Mouse (Mus musculus) CH12.LX (cell line): ENCODE measurements around the gene Ap2a2. TPM values are rescaled to one million over a fixed set of nuclear protein-coding genes. Genes with fewer than 3 reads are reported as not detected.
A peak's percentile ranks its signal among the peaks of the same experiment; 100 is the strongest.
"Not testable (repeated sequence)": the region's sequence is repeated elsewhere in the genome, so short reads cannot be mapped to it uniquely, and the experiment has no call there.

Experiments
- DNase-seq: peaks from one replicate; pipeline ENCODE4 v3.0.0-alpha.2; 2013; ENCODE audit errors: extremely low read depth
- H3K27ac ChIP-seq: 2 replicates; pipeline ENCODE4 v1.5.1; 2012; ENCODE audit warnings: low read depth, mild to moderate bottlenecking, control low read depth, moderate library complexity; ENCODE audit not compliant: insufficient read depth
- H3K27me3 ChIP-seq: replicated peaks from 2 replicates; pipeline ENCODE3; 2012; ENCODE audit warnings: inconsistent platforms
- H3K36me3 ChIP-seq, 2 experiments: replicated peaks in 1 of 2; 2 replicates each; pipeline versions ENCODE3 to v1.6.1; 2012; ENCODE audit warnings: inconsistent platforms in 1 of 2, low read length in 1 of 2, mild to moderate bottlenecking in 1 of 2, mixed read lengths in 1 of 2, moderate library complexity in 1 of 2; ENCODE audit not compliant: control insufficient read depth in 1 of 2, insufficient read depth in 1 of 2
- H3K4me1 ChIP-seq, 2 experiments: 2 replicates each; pipeline ENCODE4 v1.6.1; 2012; ENCODE audit warnings: inconsistent platforms in 1 of 2, moderate library complexity in 1 of 2; ENCODE audit not compliant: insufficient read depth in 2 of 2, control insufficient read depth in 1 of 2
- H3K4me2 ChIP-seq: 2 replicates; pipeline ENCODE4 v1.6.1; 2012; ENCODE audit warnings: low read depth, mild to moderate bottlenecking, control low read depth; ENCODE audit not compliant: poor library complexity, insufficient read depth, severe bottlenecking
- H3K4me3 ChIP-seq, 3 experiments: fragments of 150-350 bp in 1 of 3; sonication (generic) in 1 of 3; replicated peaks in 1 of 3; 2 replicates each; pipeline versions ENCODE3 to v1.5.1; 2011 to 2012; ENCODE audit warnings: low read depth in 2 of 3, low read length in 2 of 3, mild to moderate bottlenecking in 2 of 3, moderate library complexity in 2 of 3, control low read depth in 1 of 3, improper control_type of control experiment in 1 of 3, inconsistent platforms in 1 of 3, mixed read lengths in 1 of 3; ENCODE audit not compliant: poor library complexity in 1 of 3
- H3K79me2 ChIP-seq: replicated peaks from 2 replicates; pipeline ENCODE4 v1.6.1; 2012; ENCODE audit warnings: mild to moderate bottlenecking, moderate library complexity; ENCODE audit not compliant: control insufficient read depth, poor library complexity, insufficient read depth, severe bottlenecking; ENCODE audit errors: extremely low read depth
- H3K9ac ChIP-seq: 2 replicates; pipeline ENCODE4 v1.6.1; 2012; ENCODE audit warnings: low read depth, mild to moderate bottlenecking, control low read depth, moderate library complexity; ENCODE audit not compliant: insufficient read depth
- H3K9me3 ChIP-seq: replicated peaks from 2 replicates; pipeline ENCODE3; 2012; ENCODE audit warnings: low read length, inconsistent platforms, mixed read lengths
- BHLHE40 ChIP-seq: IDR thresholded peaks from 2 replicates; pipeline ENCODE4 v1.6.1; 2011; ENCODE audit warnings: mild to moderate bottlenecking, low read depth, low read length, improper control_type of control experiment
- CTCF ChIP-seq, 2 experiments: IDR thresholded peaks in 1 of 2; conservative IDR thresholded peaks in 1 of 2; 2 replicates each; pipeline ENCODE4 v1.5.1; 2011 to 2012; ENCODE audit warnings: low read depth in 2 of 2, low read length in 2 of 2, improper control_type of control experiment in 1 of 2, inconsistent platforms in 1 of 2, mild to moderate bottlenecking in 1 of 2, moderate library complexity in 1 of 2
- EP300 ChIP-seq: IDR thresholded peaks from 2 replicates; pipeline ENCODE4 v1.6.1; 2011; ENCODE audit warnings: low read length, improper control_type of control experiment
- IRF4 ChIP-seq: IDR thresholded peaks from 2 replicates; pipeline ENCODE4 v1.6.1; 2014; ENCODE audit warnings: low read depth, mild to moderate bottlenecking, inconsistent platforms, low read length, improper control_type of control experiment
- JUND ChIP-seq: conservative IDR thresholded peaks from 2 replicates; pipeline ENCODE4 v1.6.1; 2011; ENCODE audit warnings: low read depth, low read length, improper control_type of control experiment
- MAX ChIP-seq: IDR thresholded peaks from 2 replicates; pipeline ENCODE4 v1.6.1; 2011; ENCODE audit warnings: low read length, improper control_type of control experiment
- MYC ChIP-seq: IDR thresholded peaks from 2 replicates; pipeline ENCODE4 v1.6.1; 2011; ENCODE audit warnings: low read depth, mild to moderate bottlenecking, improper control_type of control experiment, low read length
- NRF1 ChIP-seq: IDR thresholded peaks from 2 replicates; pipeline ENCODE4 v1.6.1; 2014; ENCODE audit warnings: low read depth, mild to moderate bottlenecking, inconsistent platforms, low read length, improper control_type of control experiment, moderate library complexity
- PAX5 ChIP-seq: IDR thresholded peaks from 2 replicates; pipeline ENCODE4 v1.6.1; 2012; ENCODE audit warnings: low read length, inconsistent platforms, mixed read lengths
- RAD21 ChIP-seq: IDR thresholded peaks from 2 replicates; pipeline ENCODE4 v1.6.1; 2011; ENCODE audit warnings: low read depth, mild to moderate bottlenecking, low read length, improper control_type of control experiment, moderate library complexity
- RCOR1 ChIP-seq: conservative IDR thresholded peaks from 2 replicates; pipeline ENCODE4 v1.6.1; 2012; ENCODE audit warnings: low read depth, mild to moderate bottlenecking, inconsistent platforms, low read length, improper control_type of control experiment
- SIN3A ChIP-seq: IDR thresholded peaks from 2 replicates; pipeline ENCODE4 v1.6.1; 2012; ENCODE audit warnings: low read length, improper control_type of control experiment, inconsistent platforms
- SMC3 ChIP-seq: IDR thresholded peaks from 2 replicates; pipeline ENCODE4 v1.6.1; 2011; ENCODE audit warnings: low read depth, low read length, improper control_type of control experiment
- USF1 ChIP-seq: IDR thresholded peaks from 2 replicates; pipeline ENCODE4 v1.6.1; 2014; ENCODE audit warnings: low read depth, mild to moderate bottlenecking, inconsistent platforms, low read length, improper control_type of control experiment
- USF2 ChIP-seq: conservative IDR thresholded peaks from 2 replicates; pipeline ENCODE4 v1.6.1; 2011; ENCODE audit warnings: low read depth, low read length, improper control_type of control experiment
- ZC3H11A ChIP-seq: IDR thresholded peaks from 2 replicates; pipeline ENCODE4 v1.6.1; 2012; ENCODE audit warnings: low read depth, mild to moderate bottlenecking, inconsistent platforms, low read length, improper control_type of control experiment
- ZMIZ1 ChIP-seq: IDR thresholded peaks from 2 replicates; pipeline ENCODE4 v1.6.1; 2012; ENCODE audit warnings: low read depth, mild to moderate bottlenecking, inconsistent platforms, low read length, improper control_type of control experiment
- dilution Hi-C: fragments of 300-500 bp; cut with MboI; formaldehyde crosslinking; loops from 2 replicates; pipeline ENCODE4 v1.14.3; 2020; ENCODE audit warnings: low sequenced_read_pairs; ENCODE audit not compliant: extremely low pct_unique_long_range_greater_than_20kb, extremely low pct_ligation_motif_present
- in situ Hi-C: fragments of 300-500 bp; cut with MboI; formaldehyde crosslinking; loops from 3 replicates; pipeline ENCODE4 v1.14.3; 2019; ENCODE audit warnings: low sequenced_read_pairs, low pct_ligation_motif_present, low pct_unique_long_range_greater_than_20kb, mixed read lengths
- polyA plus RNA-seq: library from polyadenylated mRNA; unstranded; fragments of >175 nt; gene quantifications from 2 replicates; pipeline ENCODE4 v1.2.1, GENCODE M21; 2012; ENCODE audit warnings: low read depth; ENCODE audit not compliant: insufficient read length
- total RNA-seq, 2 experiments: library from RNA; depleted of rRNA; stranded (reverse); fragments of 300-350 nt in 1 of 2; fragments of >200 nt in 1 of 2; gene quantifications; 2 replicates each; pipeline ENCODE4 v1.2.3; 2012 to 2014

The Ap2a2 gene
- total and polyA plus RNA-seq, 3 experiments, result 30.0 to 50.7 (median 43.1) TPM

DNA sequence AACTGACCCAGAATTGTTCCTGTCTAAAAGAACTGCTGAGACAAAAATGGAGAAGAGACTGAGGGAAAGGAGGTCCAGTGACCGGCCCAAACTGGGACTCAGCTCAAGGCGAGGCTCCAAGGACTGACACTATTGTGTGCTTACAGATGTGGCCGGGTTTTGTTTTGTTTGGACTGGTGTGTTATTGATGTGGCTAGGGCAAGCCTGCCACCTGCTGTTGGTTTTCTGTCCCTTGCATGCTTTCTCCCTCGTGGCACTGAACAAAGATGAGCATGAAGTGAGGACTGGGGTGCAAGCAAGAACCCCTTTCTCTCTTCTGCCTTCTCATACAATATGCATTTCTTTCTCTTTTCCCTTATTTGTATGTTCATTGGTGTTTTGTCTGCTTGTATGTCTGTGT, 104.2 kb downstream of the Ap2a2 start (continued):
- TF ChIP-seq USF1 (no peak), MYC (peak; percentile 79; the same call in 1 of the 2 replicates), PAX5 (no peak), ZMIZ1 (no peak)

DNA sequence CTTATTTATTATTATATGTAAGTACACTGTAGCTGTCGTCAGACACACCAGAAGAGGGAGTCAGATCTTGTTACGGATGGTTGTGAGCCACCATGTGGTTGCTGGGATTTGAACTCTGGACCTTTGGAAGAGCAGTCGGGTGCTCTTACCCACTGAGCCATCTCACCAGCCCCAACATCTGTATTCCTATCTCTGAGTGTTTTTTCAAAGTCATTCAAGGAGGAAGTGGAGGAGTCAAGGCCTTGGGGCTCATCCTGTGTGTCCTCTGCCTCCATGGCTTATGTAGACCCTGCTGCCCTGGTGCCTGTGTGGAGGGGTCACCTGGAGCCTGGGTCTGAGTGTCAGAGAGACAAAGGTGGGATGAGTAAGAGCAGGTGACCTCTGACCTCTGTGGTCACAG, 107.1 kb downstream of the Ap2a2 start:
- H3K27me3 ChIP-seq, result peaks cover 53% of the 10 kb centered on the region
- dilution Hi-C loops, H3K79me2 ChIP-seq, DNase-seq, H3K4me3 ChIP-seq, H3K27ac ChIP-seq, in situ Hi-C loops, H3K9me3 ChIP-seq, H3K4me1 ChIP-seq, H3K4me2 ChIP-seq, H3K36me3 ChIP-seq, H3K9ac ChIP-seq: not testable (repeated sequence)

DNA sequence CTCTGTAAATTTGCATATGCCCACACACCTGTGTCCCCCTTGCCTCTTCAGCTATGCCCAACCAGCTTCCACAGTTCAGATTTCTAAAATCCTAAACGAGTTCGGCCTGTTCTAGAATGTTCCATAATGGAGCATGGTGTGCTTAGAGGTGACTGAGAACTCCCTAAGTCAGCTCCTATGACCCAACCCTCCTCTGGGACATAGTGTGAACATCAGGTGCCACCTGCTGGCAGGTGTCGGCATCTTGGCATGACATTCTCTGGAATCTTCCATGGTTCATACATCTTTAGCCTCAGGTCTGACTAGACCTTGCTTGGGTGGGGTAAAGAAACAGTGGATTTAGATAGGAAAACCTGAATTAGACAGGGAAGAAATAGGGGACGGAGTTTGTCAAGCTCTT, 109.0 kb downstream of the Ap2a2 start:
- in situ Hi-C loops, result no loop called here
- H3K27ac ChIP-seq, result no peak overlapping the region

DNA sequence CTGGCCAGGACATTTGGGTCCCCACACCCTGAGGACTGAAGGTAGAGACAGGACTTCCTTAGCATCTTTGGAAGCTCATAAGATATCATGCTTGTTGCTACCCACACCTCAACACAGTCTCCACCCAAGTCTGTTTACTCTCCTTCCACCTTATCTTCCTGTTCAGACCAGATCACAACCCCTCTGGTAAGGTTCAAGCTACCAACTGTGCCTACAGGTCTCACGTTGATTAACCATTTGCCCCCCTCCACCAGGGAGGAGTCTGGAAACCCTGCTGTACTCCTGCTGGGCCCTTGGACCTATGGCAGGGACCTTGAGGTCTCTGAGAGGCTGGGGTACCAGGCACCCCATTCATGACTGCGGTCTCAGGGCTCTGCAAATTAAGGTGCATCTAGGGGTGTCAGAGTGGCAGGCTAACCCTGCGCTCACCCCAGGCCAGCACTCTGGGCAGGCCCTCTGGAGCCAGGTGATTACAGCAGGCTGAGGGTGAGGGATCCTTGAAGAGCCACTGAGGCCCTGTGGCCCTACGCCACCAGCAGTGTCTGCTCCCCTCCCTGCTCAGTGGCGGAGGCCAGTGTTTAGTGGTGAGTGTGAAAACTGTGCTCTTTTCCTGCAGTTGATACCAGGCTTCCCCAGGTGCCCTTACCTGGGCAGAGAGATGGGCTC, 109.8 kb downstream of the Ap2a2 start:
- Histone ChIP-seq H3K79me2 (no peaks in the 10 kb centered on the region), H3K4me2 (no peak overlapping the region), H3K9me3 (peaks cover 5% of the 10 kb centered on the region), H3K36me3 (no peaks in the 10 kb centered on the region), H3K4me3 (no peak overlapping the region), H3K27me3 (peaks cover 67% of the 10 kb centered on the region), H3K4me1 (no peaks in the 10 kb centered on the region), H3K9ac (no peak overlapping the region), H3K27ac (no peak overlapping the region)
- no peak for DNase-seq
- in situ Hi-C loops (no loop called here), dilution Hi-C loops (no loop called here)
- TF ChIP-seq SIN3A (no peak), USF2 (no peak)

More for the DNA sequence above, 109.0 kb downstream of the Ap2a2 start:
- Histone ChIP-seq H3K9me3 (peaks cover 5% of the 10 kb centered on the region), H3K4me2 (no peak overlapping the region), H3K4me1 (no peaks in the 10 kb centered on the region), H3K79me2 (no peaks in the 10 kb centered on the region), H3K36me3 (no peaks in the 10 kb centered on the region), H3K4me3 (no peak overlapping the region), H3K27me3 (peaks cover 65% of the 10 kb centered on the region), H3K9ac (no peak overlapping the region)
- TF ChIP-seq RAD21 (peak; percentile 86), ZC3H11A (peak; percentile 14; the same call in 1 of the 2 replicates), NRF1 (no peak), MYC (no peak), JUND (no peak), IRF4 (no peak), MAX (peak; percentile 24; the same call in 1 of the 2 replicates), CTCF (conservative IDR thresholded peaks at IDR 0.05 in 1 of 2, IDR thresholded peaks at IDR 0.05 in 1 of 2; ENCODE audit: low read depth in 2 of 2, low read length in 2 of 2) (peak in 1 of 2 experiments; percentile 78; a peak in 2 of 4 replicates), SMC3 (peak; percentile 70), RCOR1 (no peak), EP300 (no peak), BHLHE40 (no peak)
- peak; percentile 47 for DNase-seq
- dilution Hi-C loops, result no loop called here
